Mouse (Mus musculus) G1E-ER4 (cell line): ENCODE results near the gene Dpp4. TPM values are rescaled to one million over a fixed set of nuclear protein-coding genes. Genes with fewer than 3 reads are reported as not detected.

Source experiments
- GATA1 ChIP-seq: IDR thresholded peaks from one replicate; pipeline ENCODE4 v1.8.0; 2012; ENCODE audit warnings: low read length, inconsistent platforms
- polyA plus RNA-seq: library from polyadenylated mRNA; stranded (reverse); fragments of >175 nt; gene quantifications from 2 replicates; pipeline ENCODE4 v1.2.3, GENCODE M21; 2012

Gene Dpp4
- polyA plus RNA-seq, 1 experiment, result not detected

DNA sequence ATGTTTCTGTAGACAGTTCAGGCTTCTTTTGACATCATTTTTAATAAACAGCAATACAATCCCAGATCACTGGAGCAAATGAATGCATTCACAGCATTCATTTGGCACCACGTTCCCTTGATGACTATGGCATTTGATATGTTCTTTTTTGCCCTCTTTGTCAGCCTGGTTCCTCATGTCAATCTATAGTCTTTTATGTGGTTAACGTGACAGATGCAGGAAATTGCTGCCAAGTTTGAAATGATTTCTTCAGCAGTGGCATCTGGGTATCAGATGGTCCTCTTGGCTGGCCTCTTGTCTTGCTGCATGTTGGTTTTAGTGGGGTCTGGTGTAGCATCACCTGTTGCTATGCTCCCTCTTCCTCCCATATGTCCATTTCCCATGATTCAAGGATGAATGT lies 118.2 kb downstream of the Dpp4 start:
- TF ChIP-seq GATA1, result no peak

DNA sequence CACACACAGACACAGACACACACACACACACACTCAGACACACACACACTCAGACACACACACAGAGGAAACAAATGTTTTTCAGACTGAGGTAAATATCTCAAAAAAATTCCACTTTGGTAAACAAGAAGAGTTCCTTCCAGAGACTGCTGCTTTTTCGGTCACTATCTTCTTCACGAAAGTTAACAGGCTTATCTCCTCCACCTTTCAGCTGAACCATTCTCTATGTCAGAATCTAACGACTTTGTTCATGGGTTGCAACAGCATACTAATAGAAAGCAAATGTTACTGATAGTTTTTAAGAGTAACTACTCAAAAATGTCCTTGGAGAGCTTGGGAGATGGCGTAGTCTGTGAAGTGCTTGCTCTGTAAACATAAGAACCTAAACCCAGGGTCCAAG lies 124.5 kb downstream of the Dpp4 start:
- TF ChIP-seq GATA1, result peak; percentile 54

DNA sequence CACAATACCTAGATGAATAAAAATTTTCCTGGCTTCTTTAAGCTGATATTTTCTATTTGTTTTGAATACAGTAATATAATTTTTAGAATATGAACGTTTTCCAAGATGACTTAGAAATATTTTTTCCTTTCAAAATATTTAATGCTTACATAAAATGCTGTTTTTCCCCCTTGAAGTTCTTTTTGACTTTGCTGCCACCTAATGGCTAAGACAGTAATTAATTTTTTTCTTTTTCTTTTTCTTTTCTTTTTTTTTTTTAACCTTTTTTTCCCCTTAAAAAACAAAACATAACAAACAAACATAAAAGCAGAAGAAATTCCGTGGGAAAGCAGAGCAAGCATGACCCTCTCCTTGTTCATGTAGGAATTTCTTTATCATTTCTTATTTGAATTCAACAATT lies 126.2 kb downstream of the Dpp4 start:
- TF ChIP-seq GATA1, result no peak

DNA sequence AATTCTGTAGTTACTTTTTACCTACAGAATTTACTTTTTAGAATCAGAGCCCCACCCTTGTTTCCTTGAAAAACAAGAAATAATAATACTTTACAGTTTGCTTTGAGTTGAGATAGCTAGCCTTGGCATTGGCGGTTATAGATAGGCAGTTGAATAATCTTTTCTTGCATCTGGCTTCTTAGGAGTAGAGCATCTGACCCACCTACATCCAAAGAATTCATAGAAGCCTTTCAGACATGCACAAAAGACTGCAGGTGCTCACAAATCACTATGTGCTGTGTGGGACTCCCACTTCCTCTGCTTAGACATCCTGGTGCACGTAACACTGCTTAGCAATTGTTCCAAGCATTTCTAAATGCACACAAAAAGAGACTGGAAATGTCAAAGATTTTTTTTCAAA lies 127.0 kb downstream of the Dpp4 start:
- no peak for TF ChIP-seq GATA1

Other genes with a start within 250 kb of the Dpp4 start
- 0.25 and 0.42 TPM in 2 replicates for gene Gcg, start 71.4 kb upstream of the Dpp4 start, polyA plus RNA-seq
- not detected in 2 replicates for gene Fap, start 161.8 kb upstream of the Dpp4 start, polyA plus RNA-seq
- 4.4 and 4.7 TPM in 2 replicates for gene Ifih1, start 234.0 kb upstream of the Dpp4 start, polyA plus RNA-seq